Mouse (Mus musculus) cerebellum, adult 2 months (tissue): ENCODE data around the gene Ifit1bl1.

ENCODE experiments used
- CTCF ChIP-seq: fragments of 200-500 bp; IDR thresholded peaks from 2 replicates; pipeline ENCODE4 v1.5.1; 2011; ENCODE audit warnings: low read depth, mild to moderate bottlenecking, control low read depth, low read length, moderate library complexity, borderline replicate concordance; ENCODE audit not compliant: insufficient read depth
- POLR2A ChIP-seq: fragments of 200-500 bp; IDR thresholded peaks from 2 replicates; pipeline ENCODE4 v1.6.1; 2011; ENCODE audit warnings: low read length, control low read depth, borderline replicate concordance; ENCODE audit not compliant: insufficient read depth

- TF ChIP-seq CTCF, result no peak
- TF ChIP-seq POLR2A, result no peak
Observed at GRCm38 (mm10) chr19:34627496-34627895, 25.7 kb upstream of the Ifit1bl1 start.
